Mouse (Mus musculus) layer of hippocampus, adult 9-10 months (tissue): Measurements from ENCODE around the gene Gm3139.
"Not testable (repeated sequence)": the region's sequence is repeated elsewhere in the genome, so short reads cannot be mapped to it uniquely, and the experiment has no call there.

ENCODE experiments used
- DNase-seq: peaks from one replicate; pipeline ENCODE4 v3.0.0; 2022; ENCODE audit warnings: low spot score

Gm3139 gene

DNA sequence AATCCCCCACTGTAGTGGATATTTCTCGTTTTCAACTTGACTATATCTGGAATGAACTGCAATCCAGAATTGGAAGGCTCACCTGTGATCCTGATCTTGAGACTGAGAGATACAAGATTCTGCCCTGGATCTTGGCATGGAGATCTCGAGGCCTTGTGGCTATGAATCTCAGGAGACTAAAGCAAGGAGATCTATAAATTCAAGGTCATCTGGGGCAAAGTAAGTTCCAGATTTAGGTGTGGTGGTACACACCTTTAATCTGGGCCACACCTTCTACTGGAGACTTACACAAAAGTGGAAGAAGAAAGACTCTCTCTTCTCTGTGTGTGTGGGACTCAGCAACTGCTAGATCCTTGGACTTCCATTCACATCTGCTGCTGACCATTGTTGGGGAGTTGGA, at the start of gene Gm3139:
Gene Gm3139 (plus strand): TSS at position 301 of the 400 bp plus-strand sequence.
- DNase-seq = not testable (repeated sequence)
